Mouse (Mus musculus) c-Kit-negative CD71-positive TER-119-positive erythroid progenitor cells, embryonic 14.5 days (primary cell): ENCODE data around the gene Fga.

Source experiments
- DNase-seq: peaks from one replicate; pipeline ENCODE4 v3.0.0-alpha.2; 2013; ENCODE audit warnings: low read depth, low spot score

Gene Fga

GRCm38 (mm10) chr3:83025475-83026301 is at the start of gene Fga:
Gene Fga (plus strand): TSS chr3:83026076.
- no peak for DNase-seq

GRCm38 (mm10) chr3:82980818-82981217 is 45.1 kb upstream of the Fga start:
- DNase-seq = no peak

GRCm38 (mm10) chr3:82981861-82982260 is 44.0 kb upstream of the Fga start:
- DNase-seq = no peak

GRCm38 (mm10) chr3:82984840-82985239 is 41.0 kb upstream of the Fga start:
- no peak for DNase-seq

GRCm38 (mm10) chr3:82991963-82992362 is 33.9 kb upstream of the Fga start:
- DNase-seq = no peak

- DNase-seq = no peak
Observed at GRCm38 (mm10) chr3:82992956-82993355, 32.9 kb upstream of the Fga start.

GRCm38 (mm10) chr3:82995368-82995767 is 30.5 kb upstream of the Fga start:
- DNase-seq = no peak

- no peak for DNase-seq
Observed at GRCm38 (mm10) chr3:82996656-82997055, 29.2 kb upstream of the Fga start.

GRCm38 (mm10) chr3:82998772-82999463 is 27.0 kb upstream of the Fga start:
- DNase-seq = no peak

- DNase-seq = no peak
Observed at GRCm38 (mm10) chr3:82999995-83000394, 25.9 kb upstream of the Fga start.

- peak; percentile 11 for DNase-seq
Observed at GRCm38 (mm10) chr3:83002191-83002590, 23.7 kb upstream of the Fga start.

GRCm38 (mm10) chr3:83003068-83003467 is 22.8 kb upstream of the Fga start:
- DNase-seq = no peak

GRCm38 (mm10) chr3:83004801-83005200 is 21.1 kb upstream of the Fga start:
- no peak for DNase-seq

GRCm38 (mm10) chr3:83007557-83007956 is 18.3 kb upstream of the Fga start, which contains the start of gene Fgg:
Gene Fgg (plus strand): TSS chr3:83007724.
- DNase-seq = no peak

GRCm38 (mm10) chr3:83010291-83010690 is 15.6 kb upstream of the Fga start:
- DNase-seq = no peak

- no peak for DNase-seq
Observed at GRCm38 (mm10) chr3:83011136-83011535, 14.7 kb upstream of the Fga start.

- DNase-seq = no peak
Observed at GRCm38 (mm10) chr3:83011565-83011964, 14.3 kb upstream of the Fga start.

- no peak for DNase-seq
Observed at GRCm38 (mm10) chr3:83012636-83013035, 13.2 kb upstream of the Fga start.

- no peak for DNase-seq
Observed at GRCm38 (mm10) chr3:83013951-83014350, 11.9 kb upstream of the Fga start.

GRCm38 (mm10) chr3:83016236-83016635 is 9.6 kb upstream of the Fga start:
- no peak for DNase-seq

GRCm38 (mm10) chr3:83020387-83020786 is 5.5 kb upstream of the Fga start:
- DNase-seq = no peak

GRCm38 (mm10) chr3:83021176-83021575 is 4.7 kb upstream of the Fga start:
- no peak for DNase-seq

- no peak for DNase-seq
Observed at GRCm38 (mm10) chr3:83025036-83025435, 840 bp upstream of the Fga start.
